Mouse (Mus musculus): ENCODE measurements around the gene Tmem216. TPM values are rescaled to one million over a fixed set of nuclear protein-coding genes. Genes with fewer than 3 reads are reported as not detected.
A peak's percentile ranks its signal among the peaks of the same experiment; 100 is the strongest.

Tmem216 gene
- polyA plus RNA-seq, 1 experiment from 2014 or later, result 53.0 TPM

GRCm38 (mm10) chr19:10591659-10592377 lies 35.8 kb upstream of the Tmem216 start:
- 93% methylated on average over 6 of the region's 6 CpGs for WGBS
- no peak for ATAC-seq (ENCODE audit: low FRiP score, low TSS enrichment)

GRCm38 (mm10) chr19:10590301-10590700 lies 34.3 kb upstream of the Tmem216 start:
- no peaks in the 10 kb centered on the region for H3K4me1 ChIP-seq (ENCODE audit: insufficient read depth, low read length)
- H3K36me3 ChIP-seq (ENCODE audit: insufficient read depth, low read length), result peaks cover 19% of the 10 kb centered on the region
- no peak for ATAC-seq (ENCODE audit: low FRiP score, low TSS enrichment)
- no peak overlapping the region for H3K27ac ChIP-seq (ENCODE audit: low read length)
- no peak overlapping the region for H3K9ac ChIP-seq (replicated peaks; ENCODE audit: low read length)
- 72% methylated on average over 3 of the region's 3 CpGs for WGBS
- H3K4me3 ChIP-seq (ENCODE audit: low read length), result no peak overlapping the region
- no peaks in the 10 kb centered on the region for H3K27me3 ChIP-seq (ENCODE audit: insufficient read depth, low read length)
- no peaks in the 10 kb centered on the region for H3K9me3 ChIP-seq (ENCODE audit: low read length)
- no peak overlapping the region for H3K4me2 ChIP-seq (replicated peaks; ENCODE audit: low read depth, low read length)

More at GRCm38 (mm10) chr19:10591659-10592377, 35.8 kb upstream of the Tmem216 start:
- no peak overlapping the region for H3K9ac ChIP-seq (replicated peaks; ENCODE audit: low read length)
- H3K9me3 ChIP-seq (ENCODE audit: low read length), result no peaks in the 10 kb centered on the region
- peaks cover 26% of the 10 kb centered on the region for H3K36me3 ChIP-seq (ENCODE audit: insufficient read depth, low read length)
- no peak overlapping the region for H3K4me3 ChIP-seq (ENCODE audit: low read length)
- H3K4me2 ChIP-seq (replicated peaks; ENCODE audit: low read depth, low read length), result no peak overlapping the region
- no peak overlapping the region for H3K27ac ChIP-seq (ENCODE audit: low read length)
- no peaks in the 10 kb centered on the region for H3K4me1 ChIP-seq (ENCODE audit: insufficient read depth, low read length)
- H3K27me3 ChIP-seq (ENCODE audit: insufficient read depth, low read length), result no peaks in the 10 kb centered on the region

GRCm38 (mm10) chr19:10589127-10589857 lies 33.3 kb upstream of the Tmem216 start:
- ATAC-seq (ENCODE audit: low FRiP score, low TSS enrichment), result no peak
- WGBS, result 67% methylated on average over 5 of the region's 5 CpGs

GRCm38 (mm10) chr19:10587231-10587630 lies 31.2 kb upstream of the Tmem216 start:
- ATAC-seq (ENCODE audit: low FRiP score, low TSS enrichment), result no peak
- WGBS, result 91% methylated on average over 7 of the region's 8 CpGs
- no peak overlapping the region for H3K9ac ChIP-seq (replicated peaks; ENCODE audit: low read length)
- H3K27me3 ChIP-seq (ENCODE audit: insufficient read depth, low read length), result no peaks in the 10 kb centered on the region
- no peak overlapping the region for H3K4me3 ChIP-seq (ENCODE audit: low read length)
- H3K27ac ChIP-seq (ENCODE audit: low read length), result no peak overlapping the region
- no peaks in the 10 kb centered on the region for H3K9me3 ChIP-seq (ENCODE audit: low read length)
- no peak overlapping the region for H3K4me2 ChIP-seq (replicated peaks; ENCODE audit: low read depth, low read length)
- 0 out of 2 replicates have a peak, but pooled peaks cover 3% of the 10 kb centered on the region for H3K36me3 ChIP-seq (ENCODE audit: insufficient read depth, low read length)
- H3K4me1 ChIP-seq (ENCODE audit: insufficient read depth, low read length), result no peaks in the 10 kb centered on the region

More at GRCm38 (mm10) chr19:10589127-10589857, 33.3 kb upstream of the Tmem216 start:
- no peak overlapping the region for H3K27ac ChIP-seq (ENCODE audit: low read length)
- H3K9ac ChIP-seq (replicated peaks; ENCODE audit: low read length), result no peak overlapping the region
- no peaks in the 10 kb centered on the region for H3K27me3 ChIP-seq (ENCODE audit: insufficient read depth, low read length)
- no peak overlapping the region for H3K4me2 ChIP-seq (replicated peaks; ENCODE audit: low read depth, low read length)
- peaks cover 12% of the 10 kb centered on the region; the same call in 1 of the 2 replicates for H3K36me3 ChIP-seq (ENCODE audit: insufficient read depth, low read length)
- no peak overlapping the region for H3K4me3 ChIP-seq (ENCODE audit: low read length)
- H3K4me1 ChIP-seq (ENCODE audit: insufficient read depth, low read length), result no peaks in the 10 kb centered on the region
- no peaks in the 10 kb centered on the region for H3K9me3 ChIP-seq (ENCODE audit: low read length)

GRCm38 (mm10) chr19:10585112-10585511 lies 29.1 kb upstream of the Tmem216 start:
- H3K36me3 ChIP-seq (ENCODE audit: insufficient read depth, low read length), result no peaks in the 10 kb centered on the region
- no peak overlapping the region for H3K9ac ChIP-seq (replicated peaks; ENCODE audit: low read length)
- whole genome bisulfite sequencing, result 84% methylated on average over 8 of the region's 8 CpGs
- H3K27ac ChIP-seq (ENCODE audit: low read length), result no peak overlapping the region
- H3K4me2 ChIP-seq (replicated peaks; ENCODE audit: low read depth, low read length), result no peak overlapping the region
- no peaks in the 10 kb centered on the region for H3K4me1 ChIP-seq (ENCODE audit: insufficient read depth, low read length)
- H3K4me3 ChIP-seq (ENCODE audit: low read length), result no peak overlapping the region
- ATAC-seq (ENCODE audit: low FRiP score, low TSS enrichment), result peak; percentile 27; the same call in 1 of the 2 replicates
- H3K27me3 ChIP-seq (ENCODE audit: insufficient read depth, low read length), result no peaks in the 10 kb centered on the region
- H3K9me3 ChIP-seq (ENCODE audit: low read length), result no peaks in the 10 kb centered on the region

- H3K4me2 ChIP-seq (replicated peaks; ENCODE audit: low read depth, low read length), result no peak overlapping the region
- H3K9me3 ChIP-seq (ENCODE audit: low read length), result no peaks in the 10 kb centered on the region
- no peaks in the 10 kb centered on the region for H3K36me3 ChIP-seq (ENCODE audit: insufficient read depth, low read length)
- no peak for ATAC-seq (ENCODE audit: low FRiP score, low TSS enrichment)
- H3K9ac ChIP-seq (replicated peaks; ENCODE audit: low read length), result no peak overlapping the region
- H3K4me1 ChIP-seq (ENCODE audit: insufficient read depth, low read length), result no peaks in the 10 kb centered on the region; the same call in 1 of the 2 replicates
- H3K27me3 ChIP-seq (ENCODE audit: insufficient read depth, low read length), result no peaks in the 10 kb centered on the region
- WGBS, result 59% methylated on average over 7 of the region's 7 CpGs
- no peak overlapping the region for H3K27ac ChIP-seq (ENCODE audit: low read length)
- no peak overlapping the region for H3K4me3 ChIP-seq (ENCODE audit: low read length)
Measured at GRCm38 (mm10) chr19:10583550-10584146, 27.6 kb upstream of the Tmem216 start.

- Histone ChIP-seq H3K9ac (replicated peaks; ENCODE audit: low read length) (no peak overlapping the region), H3K36me3 (ENCODE audit: insufficient read depth, low read length) (no peaks in the 10 kb centered on the region), H3K27ac (ENCODE audit: low read length) (no peak overlapping the region), H3K27me3 (ENCODE audit: insufficient read depth, low read length) (no peaks in the 10 kb centered on the region), H3K4me2 (replicated peaks; ENCODE audit: low read depth, low read length) (no peak overlapping the region), H3K4me3 (ENCODE audit: low read length) (no peak overlapping the region), H3K4me1 (ENCODE audit: insufficient read depth, low read length) (peaks cover 10% of the 10 kb centered on the region), H3K9me3 (ENCODE audit: low read length) (no peaks in the 10 kb centered on the region)
- no peak for ATAC-seq (ENCODE audit: low FRiP score, low TSS enrichment)
- WGBS, result 82% methylated on average over 6 of the region's 6 CpGs
Measured at GRCm38 (mm10) chr19:10581984-10582383, 25.9 kb upstream of the Tmem216 start.

- Histone ChIP-seq H3K9me3 (ENCODE audit: low read length) (no peaks in the 10 kb centered on the region), H3K9ac (replicated peaks; ENCODE audit: low read length) (no peak overlapping the region), H3K4me3 (ENCODE audit: low read length) (no peak overlapping the region), H3K27me3 (ENCODE audit: insufficient read depth, low read length) (no peaks in the 10 kb centered on the region), H3K4me2 (replicated peaks; ENCODE audit: low read depth, low read length) (no peak overlapping the region), H3K4me1 (ENCODE audit: insufficient read depth, low read length) (peaks cover 15% of the 10 kb centered on the region), H3K27ac (ENCODE audit: low read length) (no peak overlapping the region), H3K36me3 (ENCODE audit: insufficient read depth, low read length) (no peaks in the 10 kb centered on the region)
- no peak for ATAC-seq (ENCODE audit: low FRiP score, low TSS enrichment)
- 83% methylated on average over 3 of the region's 3 CpGs for WGBS
Measured at GRCm38 (mm10) chr19:10580761-10581160, 24.7 kb upstream of the Tmem216 start.

- H3K4me2 ChIP-seq (replicated peaks; ENCODE audit: low read depth, low read length), result no peak overlapping the region
- no peak overlapping the region for H3K27ac ChIP-seq (ENCODE audit: low read length)
- no peak for ATAC-seq (ENCODE audit: low FRiP score, low TSS enrichment)
- no peak overlapping the region for H3K9ac ChIP-seq (replicated peaks; ENCODE audit: low read length)
- 78% methylated on average over 3 of the region's 3 CpGs for WGBS
- H3K9me3 ChIP-seq (ENCODE audit: low read length), result no peaks in the 10 kb centered on the region
- peaks cover under 1% of the 10 kb centered on the region; the same call in 1 of the 2 replicates for H3K36me3 ChIP-seq (ENCODE audit: insufficient read depth, low read length)
- peaks cover 15% of the 10 kb centered on the region for H3K4me1 ChIP-seq (ENCODE audit: insufficient read depth, low read length)
- no peaks in the 10 kb centered on the region for H3K27me3 ChIP-seq (ENCODE audit: insufficient read depth, low read length)
- no peak overlapping the region for H3K4me3 ChIP-seq (ENCODE audit: low read length)
Measured at GRCm38 (mm10) chr19:10580102-10580501, 24.1 kb upstream of the Tmem216 start.

Data from kidney, embryonic 16.5 days (tissue).